Mouse (Mus musculus) lung, adult 2 months (tissue): ENCODE measurements around the gene Adamtsl2.

ENCODE experiments used
- CTCF ChIP-seq: fragments of 200-500 bp; IDR thresholded peaks from 2 replicates; pipeline ENCODE4 v1.5.1; 2011; ENCODE audit warnings: mild to moderate bottlenecking, low read length, control low read depth; ENCODE audit not compliant: insufficient read depth
- POLR2A ChIP-seq: fragments of 200-500 bp; IDR thresholded peaks from 2 replicates; pipeline ENCODE4 v1.6.1; 2011; ENCODE audit warnings: low read depth, mild to moderate bottlenecking, control low read depth, low read length, borderline replicate concordance; ENCODE audit errors: extremely low read depth

DNA sequence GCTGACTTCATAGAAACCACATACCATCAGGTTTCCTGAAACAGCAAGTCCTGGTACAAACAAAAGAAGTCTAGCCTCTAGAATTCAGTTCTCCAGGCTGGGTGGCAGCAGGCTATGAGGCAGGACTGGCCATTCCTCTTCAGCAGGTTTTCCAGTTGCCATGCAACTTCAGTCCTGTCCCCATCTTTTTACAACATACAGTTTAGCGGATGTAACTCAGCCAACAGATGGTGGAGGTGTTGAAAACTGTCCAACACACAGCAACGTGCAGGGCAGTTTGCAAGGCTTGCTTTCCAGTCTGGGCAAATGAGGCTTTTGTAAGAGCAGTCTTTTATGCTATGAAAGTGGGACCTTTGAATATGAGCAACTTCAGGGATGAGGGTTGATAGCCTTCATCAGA is 65.8 kb downstream of the Adamtsl2 start:
- TF ChIP-seq POLR2A = no peak
- TF ChIP-seq CTCF = no peak
